Mouse (Mus musculus): ENCODE measurements at regions not wholly inside any gene's neighbourhood (a gene's known extent, or its start where the extent isn't known, plus 50 kb on each side); places are given as distances from the start of the nearest gene placed in this dataset.

GRCm38 (mm10) chr14:72371702-72372277 lies 119.8 kb downstream of the Gm9195 start:
- peak; percentile 34 to 42 for DNase-seq (ENCODE audit: low spot score in 2 of 2)

GRCm38 (mm10) chr14:72360829-72361520 lies 130.7 kb downstream of the Gm9195 start:
- DNase-seq (ENCODE audit: low spot score in 2 of 2): no peak

GRCm38 (mm10) chr14:72360181-72360580 lies 131.5 kb downstream of the Gm9195 start:
- no peak for DNase-seq (ENCODE audit: low spot score in 2 of 2)

- DNase-seq (ENCODE audit: low spot score in 2 of 2): no peak
Measured at GRCm38 (mm10) chr14:72357915-72358314, 133.7 kb downstream of the Gm9195 start.

- DNase-seq (ENCODE audit: low spot score in 2 of 2): no peak
Measured at GRCm38 (mm10) chr14:72342181-72342580, 149.5 kb downstream of the Gm9195 start.

- no peak for DNase-seq (ENCODE audit: low spot score in 2 of 2)
Measured at GRCm38 (mm10) chr14:72341590-72342154, 150.0 kb downstream of the Gm9195 start.

GRCm38 (mm10) chr14:72338046-72338445 lies 153.6 kb downstream of the Gm9195 start:
- no peak for DNase-seq (ENCODE audit: low spot score in 2 of 2)

GRCm38 (mm10) chr14:72303856-72304255 lies 187.8 kb downstream of the Gm9195 start:
- DNase-seq (ENCODE audit: low spot score in 2 of 2): no peak

- peak; percentile 8 to 26 for DNase-seq (ENCODE audit: low spot score in 2 of 2)
Measured at GRCm38 (mm10) chr14:72300026-72300425, 191.6 kb downstream of the Gm9195 start.

- DNase-seq (ENCODE audit: low spot score in 2 of 2): no peak
Measured at GRCm38 (mm10) chr14:72294631-72295030, 197.0 kb downstream of the Gm9195 start.

GRCm38 (mm10) chr14:72293677-72294387 lies 197.8 kb downstream of the Gm9195 start:
- DNase-seq (ENCODE audit: low spot score in 2 of 2): peak; percentile 6 to 22

- DNase-seq (ENCODE audit: low spot score in 2 of 2): no peak
Measured at GRCm38 (mm10) chr14:72292656-72293299, 198.9 kb downstream of the Gm9195 start.

- no peak for DNase-seq (ENCODE audit: low spot score in 2 of 2)
Measured at GRCm38 (mm10) chr14:72277309-72277708, 214.3 kb downstream of the Gm9195 start.

GRCm38 (mm10) chr14:72259255-72259654 lies 232.4 kb downstream of the Gm9195 start:
- DNase-seq (ENCODE audit: low spot score in 2 of 2): no peak

- DNase-seq (ENCODE audit: low spot score in 2 of 2): no peak
Measured at GRCm38 (mm10) chr14:72241872-72242271, 249.8 kb downstream of the Gm9195 start.

GRCm38 (mm10) chr14:72240272-72240671 lies 251.4 kb downstream of the Gm9195 start:
- DNase-seq (ENCODE audit: low spot score in 2 of 2): no peak

GRCm38 (mm10) chr14:72238344-72238743 lies 253.3 kb downstream of the Gm9195 start:
- no peak for DNase-seq (ENCODE audit: low spot score in 2 of 2)

- no peak for DNase-seq (ENCODE audit: low spot score in 2 of 2)
Measured at GRCm38 (mm10) chr14:72234234-72235075, 257.2 kb downstream of the Gm9195 start.

GRCm38 (mm10) chr14:72227853-72228252 lies 263.8 kb downstream of the Gm9195 start:
- no peak for DNase-seq (ENCODE audit: low spot score in 2 of 2)

- no peak for DNase-seq (ENCODE audit: low spot score in 2 of 2)
Measured at GRCm38 (mm10) chr14:72227441-72227840, 264.2 kb downstream of the Gm9195 start.

- no peak for DNase-seq (ENCODE audit: low spot score in 2 of 2)
Measured at GRCm38 (mm10) chr14:72226946-72227345, 264.7 kb downstream of the Gm9195 start.

Data from urinary bladder, adult 18-20 months (tissue).